Mouse (Mus musculus) adrenal gland, adult 18-20 months (tissue): ENCODE results near the gene Olfr640. TPM values are rescaled to one million over a fixed set of nuclear protein-coding genes. Genes with fewer than 3 reads are reported as not detected.

ENCODE experiments used
- DNase-seq, 2 experiments: peaks; one replicate each; pipeline ENCODE4 v3.0.0; 2021 to 2022; ENCODE audit warnings: low spot score in 2 of 2
- long read RNA-seq, 2 experiments: library from polyadenylated mRNA; stranded (forward); transcript quantifications; one replicate each; pipeline ENCODE4 v2.0.0; 2021
- total RNA-seq, 2 experiments: library from RNA; stranded (reverse); gene quantifications; 1 replicate in 1 of 2; 2 replicates in 1 of 2; pipeline ENCODE4 v1.2.3; 2021

The Olfr640 gene
- not detected for total RNA-seq
- long read RNA-seq, experiment 1: 0 reads
- long read RNA-seq, experiment 2: 0 reads

DNA sequence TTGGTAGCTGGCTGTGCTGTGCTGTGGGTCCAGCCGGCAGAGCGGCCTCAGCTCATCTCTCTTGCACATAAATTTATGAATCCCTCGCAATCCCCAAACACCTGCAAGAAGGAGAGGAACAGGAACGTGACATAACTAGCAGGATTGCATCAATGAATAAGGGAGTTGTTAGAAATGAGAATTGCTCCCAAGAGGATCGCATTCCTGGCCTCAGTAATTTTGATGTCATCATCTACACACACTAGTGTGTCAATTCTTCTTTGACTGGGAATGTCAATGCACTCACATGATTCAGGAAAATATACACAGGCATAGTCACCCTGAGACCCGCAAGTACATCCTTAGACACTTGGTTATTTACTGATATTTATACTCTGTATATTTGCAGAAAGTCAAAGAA is at the start of gene Olfr640:
Gene Olfr640 (minus strand): TSS at position 101 of the 400 bp plus-strand sequence.
- DNase-seq: no peak

DNA sequence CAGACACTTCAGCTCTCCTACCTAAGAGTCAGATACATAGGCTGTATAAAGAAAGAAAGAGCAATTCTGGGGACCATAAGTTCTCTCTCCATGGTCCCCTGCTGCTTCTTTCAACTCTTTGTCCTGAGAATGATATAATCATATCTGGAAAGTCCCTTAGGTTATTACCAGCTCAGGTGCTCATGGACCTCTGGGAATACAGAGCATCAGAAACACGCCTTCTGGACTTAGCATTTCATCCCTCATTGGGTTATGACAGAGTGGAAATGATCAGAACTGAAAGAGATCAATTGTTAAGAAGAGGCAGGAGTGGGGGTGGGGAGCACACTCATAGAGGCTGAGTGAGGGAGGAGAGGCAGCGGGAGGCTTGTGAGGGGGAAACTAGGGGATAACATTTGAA is 46.4 kb upstream of the Olfr640 start, which contains the start of gene Olfr644:
Gene Olfr644 (minus strand): TSS at position 101 of the 400 bp plus-strand sequence.
- DNase-seq: no peak

DNA sequence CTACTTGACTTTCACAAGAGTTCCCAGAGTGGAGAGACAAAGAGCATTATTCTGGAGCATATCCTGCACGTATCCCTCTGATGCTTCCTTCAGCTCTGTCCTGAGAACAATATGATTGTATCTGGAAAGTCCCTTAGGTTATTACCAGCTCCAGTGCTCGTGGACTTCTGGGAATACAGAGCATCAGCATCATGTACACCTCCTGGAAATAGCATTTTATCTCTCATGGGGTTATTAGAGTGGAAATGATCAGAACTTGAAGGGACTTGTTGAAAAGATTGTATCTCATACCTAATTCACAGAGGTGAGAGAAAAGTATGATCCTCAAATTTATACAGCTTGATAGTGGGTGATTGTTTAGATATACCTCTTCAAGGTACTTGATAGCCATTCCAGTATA is 36.0 kb upstream of the Olfr640 start, which contains the start of gene 4930516K23Rik:
Gene 4930516K23Rik (minus strand): TSS at position 101 of the 400 bp plus-strand sequence.
- no peak for DNase-seq

DNA sequence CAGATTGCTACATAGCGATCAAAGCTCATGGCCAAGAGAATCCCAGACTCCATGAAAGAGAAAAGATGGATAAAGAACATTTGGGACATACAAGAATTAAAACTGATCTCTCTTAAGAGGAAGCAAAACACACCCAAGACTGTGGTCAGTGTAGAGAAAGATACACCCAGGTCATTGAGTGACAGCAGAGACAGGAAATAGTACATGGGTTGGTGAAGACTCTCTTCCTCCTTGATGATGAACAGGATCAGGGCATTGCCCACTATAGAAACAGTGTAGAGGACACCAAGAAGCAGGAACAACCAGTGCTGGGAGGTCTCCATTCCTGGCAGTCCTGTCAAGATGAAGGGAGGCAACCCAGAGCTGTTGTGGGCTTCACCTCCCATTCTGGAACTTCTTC is 33.8 kb upstream of the Olfr640 start:
- no peak for DNase-seq

GRCm38 (mm10) chr7:104052566-104052965 is 27.2 kb upstream of the Olfr640 start, which contains the start of gene Olfr642:
Gene Olfr642 (minus strand): TSS chr7:104052666.
- no peak for DNase-seq

DNA sequence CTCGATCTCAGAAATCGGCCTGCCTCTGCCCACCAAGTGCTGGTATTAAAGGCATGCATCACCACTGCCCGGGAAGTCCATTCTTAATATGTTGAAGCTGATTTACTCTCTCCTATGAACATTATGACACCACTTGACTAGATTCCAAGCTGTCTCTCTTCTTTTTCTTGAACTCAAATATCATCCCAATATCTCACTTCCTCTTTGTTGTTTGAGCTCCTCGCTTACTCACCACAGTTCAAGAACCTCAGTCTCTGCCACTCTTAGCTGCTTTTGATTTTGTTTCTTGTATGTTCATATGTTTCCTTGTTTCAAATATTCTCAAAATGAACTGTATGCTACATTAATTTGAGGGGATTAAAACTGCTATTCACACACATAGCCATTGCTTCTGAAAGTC is 25.4 kb upstream of the Olfr640 start:
- DNase-seq: no peak

- no peak for DNase-seq
Observed at GRCm38 (mm10) chr7:104035145-104035544, 9.8 kb upstream of the Olfr640 start, which contains the start of gene Olfr641. Gene Olfr641 (plus strand): TSS chr7:104035445.

DNA sequence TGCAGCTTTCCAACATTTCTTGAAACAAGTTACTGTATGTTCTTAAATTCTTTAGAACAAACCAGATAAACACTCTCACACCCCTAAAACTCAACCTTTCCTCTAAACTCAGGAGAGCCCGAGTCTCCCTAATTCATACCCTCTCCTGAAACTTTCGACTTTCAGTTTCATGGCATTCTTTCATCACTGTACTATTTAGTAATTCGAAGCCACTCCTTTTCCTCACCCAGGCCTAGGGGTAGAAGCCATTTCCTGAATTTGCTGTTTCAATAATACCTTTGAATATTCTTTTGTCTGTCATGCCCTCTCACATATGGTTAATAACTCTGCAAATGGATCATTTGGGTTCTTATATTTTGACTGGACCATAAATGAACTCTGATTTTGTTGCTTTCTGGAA is 1.6 kb upstream of the Olfr640 start:
- no peak for DNase-seq

GRCm38 (mm10) chr7:104021651-104022050 is 3.7 kb downstream of the Olfr640 start:
- DNase-seq: no peak

GRCm38 (mm10) chr7:104018953-104019352 is 6.4 kb downstream of the Olfr640 start:
- DNase-seq: no peak

DNA sequence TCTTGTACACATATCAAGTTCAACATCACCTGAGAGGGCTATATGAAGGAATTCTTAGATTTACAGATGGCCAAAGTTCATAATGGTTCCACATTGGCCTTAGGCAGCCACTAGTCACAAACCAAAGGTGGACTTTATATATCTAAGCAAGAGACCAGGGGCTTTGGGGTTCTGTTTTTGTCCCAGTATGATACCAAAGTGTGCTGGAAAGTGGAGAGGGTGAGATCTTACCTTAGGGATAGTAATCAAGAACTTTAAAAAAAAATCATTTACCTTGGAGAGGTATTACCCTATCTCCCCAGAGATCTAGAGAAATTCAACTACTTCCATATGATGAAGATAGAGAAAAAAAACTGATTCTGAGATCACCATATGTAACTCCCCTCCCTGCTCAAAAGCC is 8.2 kb downstream of the Olfr640 start, which contains the start of gene Olfr639:
Gene Olfr639 (minus strand): TSS at position 101 of the 400 bp plus-strand sequence.
- DNase-seq: no peak

- no peak for DNase-seq
Observed at GRCm38 (mm10) chr7:103999124-103999523, 26.2 kb downstream of the Olfr640 start.

DNA sequence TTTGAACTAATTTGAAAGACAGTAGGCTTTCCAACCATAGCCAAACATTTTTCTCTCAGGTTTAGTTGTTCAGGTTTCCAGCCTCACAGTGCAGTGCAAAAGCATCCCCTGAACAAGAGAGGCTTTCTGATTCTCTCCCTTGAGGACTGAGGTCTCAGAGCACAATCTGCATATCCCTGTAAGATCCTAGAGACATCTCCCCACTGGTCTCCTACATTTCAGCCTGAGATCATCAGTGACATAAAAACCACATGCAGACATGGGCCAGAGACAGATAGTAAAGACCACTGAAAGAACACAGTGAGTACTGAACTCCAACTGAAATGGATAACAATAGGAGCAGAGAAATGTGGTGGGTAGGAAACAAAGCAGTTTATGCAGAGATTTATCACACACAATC is 26.9 kb downstream of the Olfr640 start, which contains the start of gene Olfr638:
Gene Olfr638 (plus strand): TSS at position 301 of the 400 bp plus-strand sequence.
- DNase-seq: no peak

- no peak for DNase-seq
Observed at GRCm38 (mm10) chr7:103971782-103972181, 53.6 kb downstream of the Olfr640 start.

- no peak for DNase-seq
Observed at GRCm38 (mm10) chr7:103970852-103971251, 54.5 kb downstream of the Olfr640 start, which contains the start of gene Olfr635. Gene Olfr635 (plus strand): TSS chr7:103971152.

Other genes with a start within 250 kb of the Olfr640 start
- gene Olfr68, start 245.9 kb downstream of the Olfr640 start, total RNA-seq: not detected
- gene Olfr67, start 233.8 kb downstream of the Olfr640 start, total RNA-seq: not detected
- gene Hbb-bt, start 211.6 kb downstream of the Olfr640 start, total RNA-seq: 100 to 1,000 TPM; 185 to 588 TPM
- 1,000 to 10,000 TPM; 1,754 to 4,577 TPM for gene Hbb-bs, start 197.5 kb downstream of the Olfr640 start, total RNA-seq
- gene Hbb-bh2, start 185.1 kb downstream of the Olfr640 start, total RNA-seq: not detected
- gene Hbb-bh1, start 182.4 kb downstream of the Olfr640 start, total RNA-seq: not detected
- not detected for gene Hbb-y, start 172.4 kb downstream of the Olfr640 start, total RNA-seq
- gene Olfr66, start 139.3 kb downstream of the Olfr640 start, total RNA-seq: not detected
- not detected for gene Olfr64, start 131.1 kb downstream of the Olfr640 start, total RNA-seq
- gene Olfr65, start 122.1 kb downstream of the Olfr640 start, total RNA-seq: not detected
- not detected for gene Olfr631, start 96.7 kb downstream of the Olfr640 start, total RNA-seq
- not detected for gene Olfr632, start 91.2 kb downstream of the Olfr640 start, total RNA-seq
- not detected for gene Olfr633, start 81.1 kb downstream of the Olfr640 start, total RNA-seq
- under 1 TPM in 1 of 2 experiments, not detected in 1; 0.03 TPM for gene Olfr635, start 54.4 kb downstream of the Olfr640 start, total RNA-seq
- not detected for gene Olfr638, start 26.8 kb downstream of the Olfr640 start, total RNA-seq
- gene Olfr639, start 8.3 kb downstream of the Olfr640 start, total RNA-seq: under 1 TPM in 1 of 2 experiments, not detected in 1; 0.10 TPM
- gene Olfr641, start 9.9 kb upstream of the Olfr640 start, total RNA-seq: not detected
- gene Olfr642, start 27.1 kb upstream of the Olfr640 start, total RNA-seq: not detected
- gene 4930516K23Rik, start 35.9 kb upstream of the Olfr640 start, total RNA-seq: not detected
- not detected for gene Olfr644, start 46.3 kb upstream of the Olfr640 start, total RNA-seq
- not detected for gene Olfr645, start 59.9 kb upstream of the Olfr640 start, total RNA-seq
- gene Olfr646, start 79.3 kb upstream of the Olfr640 start, total RNA-seq: not detected
- not detected for gene Ubqln5, start 104.3 kb upstream of the Olfr640 start, total RNA-seq
- gene Olfr643, start 111.8 kb upstream of the Olfr640 start, total RNA-seq: not detected
- gene Ubqln3, start 117.7 kb upstream of the Olfr640 start, total RNA-seq: not detected
- not detected for gene Ubqlnl, start 125.0 kb upstream of the Olfr640 start, total RNA-seq
- gene Olfm5, start 139.3 kb upstream of the Olfr640 start, total RNA-seq: not detected
- not detected for gene Olfr648, start 157.8 kb upstream of the Olfr640 start, total RNA-seq
- not detected for gene Olfr649, start 170.4 kb upstream of the Olfr640 start, total RNA-seq
- under 1 TPM; 0.29 to 0.46 TPM for gene Trim6, start 193.2 kb upstream of the Olfr640 start, total RNA-seq
- gene Trim34a, start 218.9 kb upstream of the Olfr640 start, total RNA-seq: 1 to 10 TPM; 4.4 to 6.1 TPM